Mouse (Mus musculus) MEL (cell line): Measurements from ENCODE around the gene Meiob.

ENCODE experiments used
- BHLHE40 ChIP-seq: IDR thresholded peaks from 2 replicates; pipeline ENCODE4 v1.6.1; 2012; ENCODE audit warnings: low read depth, mild to moderate bottlenecking, inconsistent platforms, low read length, improper control_type of control experiment, borderline replicate concordance
- CTCF ChIP-seq, 3 experiments: IDR thresholded peaks in 2 of 3; conservative IDR thresholded peaks in 1 of 3; 2 replicates each; pipeline ENCODE4 v1.5.1; 2011 to 2012; ENCODE audit warnings: low read length in 3 of 3, low read depth in 2 of 3, mild to moderate bottlenecking in 2 of 3, improper control_type of control experiment in 1 of 3, inconsistent platforms in 1 of 3, mixed read lengths in 1 of 3, moderate library complexity in 1 of 3; ENCODE audit not compliant: control insufficient read depth in 1 of 3, insufficient read depth in 1 of 3, poor library complexity in 1 of 3, severe bottlenecking in 1 of 3
- E2F4 ChIP-seq: IDR thresholded peaks from 2 replicates; pipeline ENCODE4 v1.6.1; 2011; ENCODE audit warnings: low read depth, low read length, improper control_type of control experiment, borderline replicate concordance
- JUND ChIP-seq: IDR thresholded peaks from 2 replicates; pipeline ENCODE4 v1.6.1; 2011; ENCODE audit warnings: low read depth, mild to moderate bottlenecking, improper control_type of control experiment, low read length
- MAX ChIP-seq: IDR thresholded peaks from 2 replicates; pipeline ENCODE4 v1.6.1; 2011; ENCODE audit warnings: low read length, improper control_type of control experiment
- MAZ ChIP-seq: IDR thresholded peaks from 2 replicates; pipeline ENCODE4 v1.6.1; 2012; ENCODE audit warnings: low read depth, mild to moderate bottlenecking, inconsistent platforms, low read length, improper control_type of control experiment
- MEF2A ChIP-seq: IDR thresholded peaks from 2 replicates; pipeline ENCODE4 v1.6.1; 2014; ENCODE audit warnings: low read depth, mild to moderate bottlenecking, inconsistent platforms, low read length, improper control_type of control experiment; ENCODE audit not compliant: poor library complexity, insufficient replicate concordance, severe bottlenecking; ENCODE audit errors: extremely low read depth
- MYC ChIP-seq: IDR thresholded peaks from 2 replicates; pipeline ENCODE4 v1.6.1; 2011; ENCODE audit warnings: low read depth, mild to moderate bottlenecking, low read length, improper control_type of control experiment, moderate library complexity
- NRF1 ChIP-seq: IDR thresholded peaks from 2 replicates; pipeline ENCODE4 v1.6.1; 2014; ENCODE audit warnings: low read depth, mild to moderate bottlenecking, inconsistent platforms, low read length, improper control_type of control experiment, moderate library complexity; ENCODE audit not compliant: poor library complexity, insufficient read depth, severe bottlenecking
- POLR2A ChIP-seq, 2 experiments: IDR thresholded peaks; 2 replicates each; pipeline ENCODE4 v1.6.1; 2011 to 2012; ENCODE audit warnings: low read length in 2 of 2, mild to moderate bottlenecking in 2 of 2, control low read depth in 1 of 2, improper control_type of control experiment in 1 of 2, low read depth in 1 of 2, moderate library complexity in 1 of 2; ENCODE audit not compliant: control insufficient read depth in 1 of 2, insufficient read depth in 1 of 2, poor library complexity in 1 of 2
- TBP ChIP-seq: IDR thresholded peaks from 2 replicates; pipeline ENCODE4 v1.8.0; 2011; ENCODE audit warnings: low read depth, low read length, improper control_type of control experiment
- TCF12 ChIP-seq: IDR thresholded peaks from 2 replicates; pipeline ENCODE4 v1.6.1; 2014; ENCODE audit warnings: low read depth, mild to moderate bottlenecking, inconsistent platforms, low read length, improper control_type of control experiment, moderate library complexity
- UBTF ChIP-seq: IDR thresholded peaks from 2 replicates; pipeline ENCODE4 v1.6.1; 2012; ENCODE audit warnings: low read depth, mild to moderate bottlenecking, inconsistent platforms, low read length, improper control_type of control experiment, moderate library complexity, borderline replicate concordance; ENCODE audit not compliant: insufficient read depth
- ZC3H11A ChIP-seq: IDR thresholded peaks from 2 replicates; pipeline ENCODE4 v1.6.1; 2012; ENCODE audit warnings: low read depth, mild to moderate bottlenecking, inconsistent platforms, low read length, improper control_type of control experiment

- TF ChIP-seq CTCF (IDR thresholded peaks at IDR 0.05 in 2 of 3, conservative IDR thresholded peaks at IDR 0.05 in 1 of 3; ENCODE audit: control insufficient read depth in 1 of 3, insufficient read depth in 1 of 3, low read depth in 2 of 3, low read length in 3 of 3, poor library complexity in 1 of 3, severe bottlenecking in 1 of 3) (no peak), MEF2A (no peak), MAZ (no peak), TBP (no peak), ZC3H11A (no peak), MAX (no peak), POLR2A (IDR thresholded peaks at IDR 0.05; ENCODE audit: control insufficient read depth in 1 of 2, insufficient read depth in 1 of 2, low read depth in 1 of 2, low read length in 2 of 2, poor library complexity in 1 of 2) (no peak), JUND (no peak), BHLHE40 (no peak), E2F4 (no peak), NRF1 (no peak), TCF12 (no peak), MYC (no peak), UBTF (no peak)
Measured at GRCm38 (mm10) chr17:24757394-24757793, 46.7 kb upstream of the Meiob start.
